12 mouse cellular contexts compared by ENCODE assay signal in genomic region chr16:85393430-85393948, GRCm38 (mm10).
DNase-seq lines count a peak whose midpoint lies in the region; ATAC-seq and TF ChIP-seq lines count a peak whose summit lies in the region.
"Had no signal": no experiment of that assay in that cellular context is flagged by ENCODE, and none has a peak within 500 bp of the region (broad histone marks: within the 10 kb centered on the region; RNA-seq: fewer than 3 reads in every experiment).

No protein-coding gene starts in this region.

- H3K4me1 ChIP-seq in hindbrain, embryonic 15.5 days (replicated peaks) = 0 out of 2 replicates have a peak, but pooled peaks cover 4% of the 10 kb centered on the region
- H3K4me1 ChIP-seq in hindbrain, postnatal 0 days (ENCODE audit: insufficient read depth, low read length) = no peaks in the 10 kb centered on the region
- peaks cover 14% of the 10 kb centered on the region for H3K4me1 ChIP-seq in heart, postnatal 0 days (ENCODE audit: control insufficient read depth, insufficient read depth)
- H3K4me1 ChIP-seq in neural tube, embryonic 15.5 days = no peaks in the 10 kb centered on the region

- no peak overlapping the region for H3K9ac ChIP-seq in hindbrain, embryonic 15.5 days
- H3K9ac ChIP-seq in hindbrain, postnatal 0 days (replicated peaks; ENCODE audit: low read length) = no peak overlapping the region
- H3K9ac ChIP-seq in heart, postnatal 0 days (replicated peaks; ENCODE audit: low read depth, low read length) = no peak overlapping the region
- no peak overlapping the region for H3K9ac ChIP-seq in neural tube, embryonic 15.5 days (replicated peaks)
- H3K9ac ChIP-seq: limb, embryonic 12.5 days had no signal

- H3K4me2 ChIP-seq in hindbrain, embryonic 15.5 days = no peak overlapping the region
- H3K4me2 ChIP-seq in hindbrain, postnatal 0 days (ENCODE audit: low read depth, low read length) = no peak overlapping the region
- peak overlapping the region; percentile 4; the same call in 1 of the 2 replicates for H3K4me2 ChIP-seq in heart, postnatal 0 days (ENCODE audit: low read depth, low read length)
- no peak overlapping the region for H3K4me2 ChIP-seq in neural tube, embryonic 15.5 days
- H3K4me2 ChIP-seq: limb, embryonic 12.5 days had no signal

- H3K27ac ChIP-seq in hindbrain, embryonic 15.5 days (replicated peaks) = no peak overlapping the region
- H3K27ac ChIP-seq in hindbrain, postnatal 0 days = no peak overlapping the region
- H3K27ac ChIP-seq in heart, postnatal 0 days (ENCODE audit: low read depth) = peak overlapping the region; percentile 71
- H3K27ac ChIP-seq in neural tube, embryonic 15.5 days (replicated peaks) = no peak overlapping the region
- H3K27ac ChIP-seq: forebrain, embryonic 10.5 days; limb, embryonic 12.5 days; stomach, postnatal 0 days had no signal

- no peak for DNase-seq in hindbrain, postnatal 0 days (ENCODE audit: low spot score)
- DNase-seq in 3T3-L1 (ENCODE audit: low read depth, low spot score) = peak; percentile 2
- peak; percentile 65 for DNase-seq in embryo, embryonic 10 days (ENCODE audit: low spot score)
- peak; percentile 74 for DNase-seq in heart, postnatal 0 days (ENCODE audit: low spot score)
- no peak for DNase-seq in right cerebral cortex, postnatal 10 days (ENCODE audit: low spot score in 2 of 2)
- DNase-seq in layer of hippocampus, postnatal 10 days (ENCODE audit: low spot score in 2 of 2) = no peak
- DNase-seq: cerebellum, postnatal 10 days had no signal

- TF ChIP-seq EP300 in heart, postnatal 0 days (IDR thresholded peaks at IDR 0.05; ENCODE audit: low read depth) = peak; percentile 83

- 32% methylated on average over 4 of the region's 4 CpGs for WGBS in hindbrain, embryonic 15.5 days
- 21% methylated on average over 4 of the region's 4 CpGs for WGBS in hindbrain, postnatal 0 days
- 13% methylated on average over 4 of the region's 4 CpGs for WGBS in heart, postnatal 0 days
- WGBS in neural tube, embryonic 15.5 days = 48% methylated on average over 4 of the region's 4 CpGs

- H3K4me3 ChIP-seq in hindbrain, embryonic 15.5 days = no peak overlapping the region
- H3K4me3 ChIP-seq in hindbrain, postnatal 0 days (ENCODE audit: low read length) = no peak overlapping the region
- no peak overlapping the region for H3K4me3 ChIP-seq in heart, postnatal 0 days (ENCODE audit: low read depth, low read length)
- no peak overlapping the region for H3K4me3 ChIP-seq in neural tube, embryonic 15.5 days (replicated peaks)
- H3K4me3 ChIP-seq: forebrain, embryonic 10.5 days; limb, embryonic 12.5 days had no signal

- H3K27me3 ChIP-seq in hindbrain, embryonic 15.5 days = no peaks in the 10 kb centered on the region
- no peaks in the 10 kb centered on the region for H3K27me3 ChIP-seq in hindbrain, postnatal 0 days (ENCODE audit: insufficient read depth, low read length)
- no peaks in the 10 kb centered on the region for H3K27me3 ChIP-seq in heart, postnatal 0 days (ENCODE audit: control insufficient read depth, insufficient read depth, low read length)
- H3K27me3 ChIP-seq in neural tube, embryonic 15.5 days (replicated peaks) = no peaks in the 10 kb centered on the region
- H3K27me3 ChIP-seq: limb, embryonic 12.5 days had no signal

- ATAC-seq in hindbrain, embryonic 15.5 days (ENCODE audit: low FRiP score, low read depth) = peak; percentile 38; the same call in 1 of the 2 replicates
- no peak for ATAC-seq in hindbrain, postnatal 0 days
- peak; percentile 98 for ATAC-seq in heart, postnatal 0 days (ENCODE audit: insufficient read depth, low read depth)
- no peak for ATAC-seq in neural tube, embryonic 15.5 days (ENCODE audit: low FRiP score)

- no peaks in the 10 kb centered on the region for H3K9me3 ChIP-seq in hindbrain, embryonic 15.5 days
- H3K9me3 ChIP-seq in hindbrain, postnatal 0 days (ENCODE audit: low read length) = no peaks in the 10 kb centered on the region
- H3K9me3 ChIP-seq in heart, postnatal 0 days (replicated peaks; ENCODE audit: control insufficient read depth, low read length) = no peaks in the 10 kb centered on the region
- H3K9me3 ChIP-seq in neural tube, embryonic 15.5 days (replicated peaks) = no peaks in the 10 kb centered on the region
- H3K9me3 ChIP-seq: forebrain, embryonic 10.5 days; limb, embryonic 12.5 days had no signal

- TF ChIP-seq CTCF in hindbrain, postnatal 0 days (IDR thresholded peaks at IDR 0.05; ENCODE audit: low read depth) = no peak
- TF ChIP-seq CTCF in heart, postnatal 0 days (IDR thresholded peaks at IDR 0.05; ENCODE audit: low read depth) = no peak

- H3K36me3 ChIP-seq in hindbrain, embryonic 15.5 days = no peaks in the 10 kb centered on the region
- no peaks in the 10 kb centered on the region for H3K36me3 ChIP-seq in hindbrain, postnatal 0 days (ENCODE audit: insufficient read depth, low read length)
- no peaks in the 10 kb centered on the region for H3K36me3 ChIP-seq in heart, postnatal 0 days (replicated peaks; ENCODE audit: control insufficient read depth, insufficient read depth, low read length)
- no peaks in the 10 kb centered on the region for H3K36me3 ChIP-seq in neural tube, embryonic 15.5 days
- H3K36me3 ChIP-seq: forebrain, embryonic 10.5 days; limb, embryonic 12.5 days had no signal

Comparison
In these comparisons a context has a peak if more than half of its experiments do, and no peak if none do; other contexts are left out.
1. ATAC-seq: peak in hindbrain, embryonic 15.5 days (single experiment) and heart, postnatal 0 days (single experiment); none in hindbrain, postnatal 0 days (single experiment) and neural tube, embryonic 15.5 days (single experiment).
2. DNase-seq: peak in 3T3-L1 (single experiment), embryo, embryonic 10 days (single experiment) and heart, postnatal 0 days (single experiment); none in hindbrain, postnatal 0 days (single experiment), right cerebral cortex, postnatal 10 days (0 of 2) and layer of hippocampus, postnatal 10 days (0 of 2).